Mouse (Mus musculus) heart, embryonic 15.5 days (tissue): Measurements from ENCODE around the gene Bbs9. TPM values are rescaled to one million over a fixed set of nuclear protein-coding genes. Genes with fewer than 3 reads are reported as not detected.
"Not testable (repeated sequence)": the region's sequence is repeated elsewhere in the genome, so short reads cannot be mapped to it uniquely, and the experiment has no call there.

Source experiments
- ATAC-seq: fragments of 200-750 bp; cut with Nextera tagmentation; replicated peaks from 2 replicates; pipeline ENCODE4 v1.8.0; 2017; ENCODE audit warnings: low read depth, moderate TSS enrichment; ENCODE audit not compliant: insufficient number of reproducible peaks, insufficient read depth, low FRiP score
- H3K27ac ChIP-seq: fragments of 300-500 bp; sonication (generic); 2 replicates; pipeline ENCODE4 v1.5.1; 2015; ENCODE audit warnings: mild to moderate bottlenecking, inconsistent platforms
- H3K27me3 ChIP-seq: fragments of 300-500 bp; sonication (generic); 2 replicates; pipeline ENCODE4 v1.6.1; 2015; ENCODE audit warnings: inconsistent platforms
- H3K36me3 ChIP-seq: fragments of 300-500 bp; sonication (generic); 2 replicates; pipeline ENCODE4 v1.6.1; 2015; ENCODE audit warnings: mild to moderate bottlenecking, inconsistent platforms
- H3K4me1 ChIP-seq: fragments of 300-500 bp; sonication (generic); replicated peaks from 2 replicates; pipeline ENCODE4 v1.6.1; 2015; ENCODE audit warnings: inconsistent platforms
- H3K4me2 ChIP-seq: fragments of 300-500 bp; sonication (generic); 2 replicates; pipeline ENCODE4 v1.6.1; 2015; ENCODE audit warnings: inconsistent platforms, mild to moderate bottlenecking, moderate library complexity
- H3K4me3 ChIP-seq: fragments of 300-500 bp; sonication (generic); 2 replicates; pipeline ENCODE4 v1.5.1; 2015; ENCODE audit warnings: mild to moderate bottlenecking, inconsistent platforms
- H3K9ac ChIP-seq: fragments of 300-500 bp; sonication (generic); 2 replicates; pipeline ENCODE4 v1.6.1; 2015; ENCODE audit warnings: mild to moderate bottlenecking, inconsistent platforms
- H3K9me3 ChIP-seq: fragments of 300-500 bp; sonication (generic); replicated peaks from 2 replicates; pipeline ENCODE4 v1.6.1; 2016; ENCODE audit warnings: inconsistent platforms
- WGBS: fragments of 180-500 bp; shearing (Covaris S2); methylation state at CpG from one replicate; pipeline ENCODE4 v1.1.7; 2015; ENCODE audit warnings: mixed read lengths; 5-methylcytosine and 5-hydroxymethylcytosine counted together
- polyA plus RNA-seq: library from polyadenylated mRNA; unstranded; fragments of >200 nt; fragmentation: Nextera tagmentation; extraction: Ambion mirVana; gene quantifications from 2 replicates; pipeline ENCODE4 v1.2.1, GENCODE M21; 2015

Gene Bbs9
- polyA plus RNA-seq, 1 experiment from 2014 or later: 7.6 TPM

DNA sequence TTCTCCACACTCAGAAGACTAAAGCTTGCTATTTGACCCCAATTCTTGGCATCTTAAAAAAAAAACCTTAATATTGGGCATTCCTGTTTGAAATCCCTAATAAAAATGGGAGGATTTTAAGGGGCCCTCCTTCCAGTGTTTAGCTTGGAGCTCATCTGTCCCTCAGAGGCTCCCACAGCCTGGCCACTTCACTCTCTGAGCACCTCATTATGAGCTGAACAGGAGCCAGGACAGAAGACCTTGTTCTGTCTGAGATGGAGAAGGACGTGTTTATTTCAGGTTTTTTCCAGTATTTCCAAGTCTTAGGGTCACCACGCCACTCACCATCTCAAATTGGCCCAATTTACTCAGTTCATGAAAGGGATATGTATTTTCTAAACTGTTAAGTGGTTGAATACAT is 370.5 kb downstream of the Bbs9 start:
- H3K27ac ChIP-seq: no peak overlapping the region
- H3K9ac ChIP-seq: no peak overlapping the region
- H3K4me1 ChIP-seq: no peaks in the 10 kb centered on the region
- no peak overlapping the region for H3K4me2 ChIP-seq
- ATAC-seq: no peak
- no peaks in the 10 kb centered on the region for H3K36me3 ChIP-seq
- no peaks in the 10 kb centered on the region for H3K27me3 ChIP-seq
- no peak overlapping the region for H3K4me3 ChIP-seq
- 89% methylated on average over 2 of the region's 2 CpGs for WGBS
- H3K9me3 ChIP-seq: no peaks in the 10 kb centered on the region

DNA sequence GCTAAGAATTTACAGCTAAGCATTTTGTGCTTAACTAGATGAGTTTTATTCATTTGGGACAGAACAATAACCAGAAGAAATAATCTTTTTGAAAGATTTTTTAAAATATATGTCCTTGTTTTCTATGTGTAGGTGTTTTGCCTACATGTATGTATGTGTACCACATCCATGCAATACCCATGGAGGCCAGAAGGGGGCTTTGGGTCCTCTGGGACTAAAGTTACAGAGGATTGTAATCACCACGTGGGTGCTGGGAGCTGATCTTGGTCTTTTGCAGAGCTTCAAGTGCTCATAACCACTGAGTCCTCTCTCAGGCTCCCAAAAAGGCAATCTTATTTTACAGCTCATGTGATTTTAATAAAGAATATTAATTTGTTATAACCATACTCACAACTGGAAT is 371.3 kb downstream of the Bbs9 start:
- H3K9me3 ChIP-seq: no peaks in the 10 kb centered on the region
- no peak overlapping the region for H3K4me2 ChIP-seq
- no peak overlapping the region for H3K9ac ChIP-seq
- no peaks in the 10 kb centered on the region for H3K4me1 ChIP-seq
- no peaks in the 10 kb centered on the region for H3K27me3 ChIP-seq
- WGBS: 72% methylated on average over 1 of the region's 1 CpGs
- H3K4me3 ChIP-seq: no peak overlapping the region
- H3K27ac ChIP-seq: no peak overlapping the region
- no peak for ATAC-seq
- no peaks in the 10 kb centered on the region for H3K36me3 ChIP-seq

GRCm38 (mm10) chr9:22848800-22849199 is 373.3 kb downstream of the Bbs9 start:
- Histone ChIP-seq H3K27me3 (no peaks in the 10 kb centered on the region), H3K4me1 (no peaks in the 10 kb centered on the region), H3K9me3 (no peaks in the 10 kb centered on the region), H3K4me3 (no peak overlapping the region), H3K36me3 (no peaks in the 10 kb centered on the region), H3K9ac (no peak overlapping the region), H3K4me2 (no peak overlapping the region), H3K27ac (no peak overlapping the region)
- 84% methylated on average over 3 of the region's 3 CpGs for WGBS
- no peak for ATAC-seq

DNA sequence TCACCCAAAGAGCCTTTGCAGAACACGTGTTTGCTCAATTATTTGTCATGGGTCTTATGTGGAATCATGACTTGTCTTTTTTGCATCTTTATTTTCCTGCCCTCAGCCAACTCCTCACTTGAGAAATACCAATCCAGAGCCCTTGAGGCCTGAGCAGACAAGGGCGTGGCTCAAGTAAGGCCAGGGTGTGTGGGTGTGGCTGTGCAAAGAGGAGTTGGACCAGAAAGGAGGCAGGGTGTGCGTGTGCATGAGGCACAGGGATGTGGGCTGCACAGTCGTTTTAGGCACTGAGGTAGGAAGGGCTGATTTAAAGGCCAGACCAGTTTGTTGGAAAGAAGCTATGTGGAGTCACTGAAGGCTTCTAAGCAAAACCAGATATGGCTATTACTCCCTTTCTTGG is 373.7 kb downstream of the Bbs9 start:
- H3K4me3 ChIP-seq: no peak overlapping the region
- 65% methylated on average over 4 of the region's 4 CpGs for WGBS
- no peaks in the 10 kb centered on the region for H3K9me3 ChIP-seq
- no peak for ATAC-seq
- no peak overlapping the region for H3K27ac ChIP-seq
- H3K4me1 ChIP-seq: no peaks in the 10 kb centered on the region
- H3K36me3 ChIP-seq: no peaks in the 10 kb centered on the region
- no peak overlapping the region for H3K9ac ChIP-seq
- H3K4me2 ChIP-seq: no peak overlapping the region
- no peaks in the 10 kb centered on the region for H3K27me3 ChIP-seq

GRCm38 (mm10) chr9:22869147-22869546 is 393.6 kb downstream of the Bbs9 start:
- 75% methylated on average over 5 of the region's 6 CpGs for WGBS
- not testable (repeated sequence) for H3K4me1 ChIP-seq, H3K9me3 ChIP-seq, H3K9ac ChIP-seq, H3K27me3 ChIP-seq, H3K4me2 ChIP-seq, ATAC-seq, H3K4me3 ChIP-seq, H3K27ac ChIP-seq, H3K36me3 ChIP-seq

GRCm38 (mm10) chr9:22870661-22871060 is 395.1 kb downstream of the Bbs9 start:
- 84% methylated on average over 3 of the region's 3 CpGs for WGBS
- H3K27me3 ChIP-seq: no peaks in the 10 kb centered on the region
- ATAC-seq: no peak
- no peak overlapping the region for H3K9ac ChIP-seq
- H3K4me1 ChIP-seq: no peaks in the 10 kb centered on the region
- no peak overlapping the region for H3K4me2 ChIP-seq
- no peaks in the 10 kb centered on the region for H3K36me3 ChIP-seq
- H3K27ac ChIP-seq: no peak overlapping the region
- no peak overlapping the region for H3K4me3 ChIP-seq
- H3K9me3 ChIP-seq: no peaks in the 10 kb centered on the region

GRCm38 (mm10) chr9:22875231-22875630 is 399.7 kb downstream of the Bbs9 start:
- 86% methylated on average over 1 of the region's 1 CpGs for WGBS
- no peak overlapping the region for H3K4me3 ChIP-seq
- H3K27me3 ChIP-seq: no peaks in the 10 kb centered on the region
- H3K9ac ChIP-seq: no peak overlapping the region
- no peaks in the 10 kb centered on the region for H3K4me1 ChIP-seq
- no peak overlapping the region for H3K27ac ChIP-seq
- no peaks in the 10 kb centered on the region for H3K36me3 ChIP-seq
- no peak overlapping the region for H3K4me2 ChIP-seq
- ATAC-seq: no peak
- no peaks in the 10 kb centered on the region for H3K9me3 ChIP-seq

DNA sequence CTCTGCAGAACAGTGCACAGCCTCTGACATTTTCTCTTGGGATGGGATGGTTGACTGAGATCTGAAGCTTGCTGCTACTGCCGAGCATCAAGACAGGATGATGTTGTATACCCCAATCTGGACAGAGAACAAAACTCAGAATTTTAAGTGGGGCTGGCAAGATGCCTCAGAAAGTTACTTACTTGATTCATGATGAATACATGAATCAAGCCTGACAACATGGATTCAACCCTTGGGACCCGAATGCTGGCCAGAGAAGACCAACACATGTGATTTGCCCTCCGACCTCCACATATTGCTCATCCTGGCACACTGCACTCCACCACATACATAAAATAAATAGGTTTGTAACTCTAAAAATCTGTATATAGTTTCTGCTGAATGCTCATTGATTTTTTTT is 403.8 kb downstream of the Bbs9 start:
- Histone ChIP-seq H3K27ac (no peak overlapping the region), H3K9me3 (no peaks in the 10 kb centered on the region), H3K36me3 (no peaks in the 10 kb centered on the region), H3K27me3 (no peaks in the 10 kb centered on the region), H3K4me3 (no peak overlapping the region), H3K4me2 (no peak overlapping the region), H3K9ac (no peak overlapping the region), H3K4me1 (no peaks in the 10 kb centered on the region)
- ATAC-seq: no peak
- WGBS: 86% methylated on average over 3 of the region's 3 CpGs

- Histone ChIP-seq H3K36me3 (no peaks in the 10 kb centered on the region), H3K4me1 (no peaks in the 10 kb centered on the region), H3K27ac (no peak overlapping the region), H3K9ac (no peak overlapping the region), H3K4me3 (no peak overlapping the region), H3K4me2 (no peak overlapping the region), H3K27me3 (no peaks in the 10 kb centered on the region), H3K9me3 (no peaks in the 10 kb centered on the region)
- 76% methylated on average over 4 of the region's 4 CpGs for WGBS
- ATAC-seq: no peak
These were observed 410.8 kb downstream of the Bbs9 start for GRCm38 (mm10) chr9:22886351-22886750.

GRCm38 (mm10) chr9:22905434-22905833 is 429.9 kb downstream of the Bbs9 start:
- Histone ChIP-seq H3K9ac (no peak overlapping the region), H3K4me1 (0 out of 2 replicates have a peak, but pooled peaks cover 3% of the 10 kb centered on the region), H3K4me2 (no peak overlapping the region), H3K9me3 (no peaks in the 10 kb centered on the region), H3K36me3 (no peaks in the 10 kb centered on the region), H3K4me3 (no peak overlapping the region), H3K27me3 (no peaks in the 10 kb centered on the region), H3K27ac (no peak overlapping the region)
- no peak for ATAC-seq
- WGBS: 42% methylated on average over 3 of the region's 3 CpGs

DNA sequence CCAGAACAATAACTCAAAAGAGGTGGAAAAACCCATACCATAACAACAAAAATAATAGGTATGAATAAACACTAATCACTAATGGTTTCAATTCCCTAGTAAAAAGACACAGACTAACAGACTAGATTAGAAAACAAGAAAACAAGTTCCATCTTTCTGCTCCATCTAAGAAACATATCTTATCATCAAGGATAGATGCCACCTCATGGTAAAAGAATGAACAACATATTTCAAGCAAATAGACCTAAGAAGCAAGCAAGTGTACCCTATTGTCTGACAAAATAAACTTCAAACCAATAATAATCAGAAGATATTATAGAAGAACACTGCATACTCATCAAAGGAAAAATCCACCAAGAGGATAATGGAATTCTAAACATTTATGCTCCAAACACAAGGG is 441.3 kb downstream of the Bbs9 start:
- no peaks in the 10 kb centered on the region for H3K27me3 ChIP-seq
- no peaks in the 10 kb centered on the region for H3K4me1 ChIP-seq
- H3K4me2 ChIP-seq: no peak overlapping the region
- H3K36me3 ChIP-seq: no peaks in the 10 kb centered on the region
- no peak overlapping the region for H3K9ac ChIP-seq
- H3K4me3 ChIP-seq: no peak overlapping the region
- H3K27ac ChIP-seq: no peak overlapping the region
- no peak for ATAC-seq
- no peaks in the 10 kb centered on the region for H3K9me3 ChIP-seq

DNA sequence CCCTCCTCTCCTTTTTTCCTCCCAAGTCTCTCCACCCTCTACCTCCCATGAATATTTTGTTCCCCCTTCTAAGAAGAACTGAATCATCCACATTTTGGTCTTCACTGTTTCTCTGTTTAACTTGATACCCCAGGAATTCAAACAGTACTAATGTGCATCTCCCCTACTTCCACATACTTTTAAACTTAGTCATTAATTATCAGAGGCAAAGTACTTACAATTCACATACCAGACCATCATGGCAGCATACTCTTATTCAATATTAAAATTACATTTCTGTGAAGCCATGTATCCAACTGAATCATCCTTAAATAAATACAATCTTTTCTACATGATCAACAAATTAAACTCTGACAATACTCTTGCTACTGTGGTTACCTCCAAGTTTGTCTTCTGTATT is 460.1 kb downstream of the Bbs9 start:
- H3K9me3 ChIP-seq: no peaks in the 10 kb centered on the region
- no peak for ATAC-seq
- H3K4me3 ChIP-seq: no peak overlapping the region
- H3K27ac ChIP-seq: no peak overlapping the region
- H3K9ac ChIP-seq: no peak overlapping the region
- H3K4me2 ChIP-seq: no peak overlapping the region
- no peaks in the 10 kb centered on the region for H3K36me3 ChIP-seq
- no peaks in the 10 kb centered on the region; the same call in 1 of the 2 replicates for H3K27me3 ChIP-seq
- no peaks in the 10 kb centered on the region for H3K4me1 ChIP-seq
